Mouse (Mus musculus) CD4-positive helper T cell, adult 2 months (primary cell): ENCODE results near the gene Ccr4.
"Not testable (repeated sequence)": the region's sequence is repeated elsewhere in the genome, so short reads cannot be mapped to it uniquely, and the experiment has no call there.

Experiments
- DNase-seq: peaks from one replicate; pipeline ENCODE4 v3.0.0-alpha.2; 2012; ENCODE audit warnings: low read depth, missing footprints, low spot score

The Ccr4 gene

DNA sequence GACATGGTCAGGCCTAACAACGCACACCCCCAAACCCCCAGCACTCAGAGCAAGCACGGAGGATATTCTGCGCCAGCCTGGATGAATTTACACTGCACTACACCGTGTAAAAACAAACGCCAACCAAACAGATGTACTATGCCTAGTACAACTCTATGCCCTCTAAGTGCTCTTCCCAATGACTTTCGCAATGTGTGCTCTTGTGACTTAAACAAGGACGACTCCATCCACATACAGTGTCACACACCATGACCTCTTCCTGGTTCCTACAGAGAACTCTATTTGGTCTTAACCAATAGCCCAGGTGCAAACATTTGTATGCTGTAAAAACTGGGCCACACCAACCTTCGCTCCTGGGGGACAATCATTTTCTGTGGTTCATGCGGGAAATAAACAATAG, 17.8 kb upstream of the Ccr4 start:
- no peak for DNase-seq

DNA sequence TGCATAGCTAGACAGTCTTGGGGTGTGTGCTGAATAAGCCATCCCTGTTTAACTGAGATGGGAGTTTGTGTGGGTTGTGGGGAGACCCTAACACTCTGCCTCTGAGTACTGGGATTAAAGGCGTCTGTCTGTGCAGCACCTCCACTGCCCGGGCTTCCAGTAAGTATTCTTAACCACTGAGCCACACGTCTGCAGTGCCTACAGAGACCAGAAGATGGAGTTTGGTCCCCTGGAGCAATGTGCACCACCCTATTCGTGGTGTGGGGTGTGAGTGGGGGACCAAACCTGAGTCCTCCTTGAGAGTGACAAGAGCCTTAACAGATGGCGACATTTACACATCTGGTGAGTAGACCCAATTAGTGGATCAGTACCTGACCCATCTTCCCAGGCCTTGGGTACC, 17.3 kb upstream of the Ccr4 start:
- no peak for DNase-seq

- not testable (repeated sequence) for DNase-seq
Observed at GRCm38 (mm10) chr9:114520529-114520928, 15.8 kb upstream of the Ccr4 start.

DNA sequence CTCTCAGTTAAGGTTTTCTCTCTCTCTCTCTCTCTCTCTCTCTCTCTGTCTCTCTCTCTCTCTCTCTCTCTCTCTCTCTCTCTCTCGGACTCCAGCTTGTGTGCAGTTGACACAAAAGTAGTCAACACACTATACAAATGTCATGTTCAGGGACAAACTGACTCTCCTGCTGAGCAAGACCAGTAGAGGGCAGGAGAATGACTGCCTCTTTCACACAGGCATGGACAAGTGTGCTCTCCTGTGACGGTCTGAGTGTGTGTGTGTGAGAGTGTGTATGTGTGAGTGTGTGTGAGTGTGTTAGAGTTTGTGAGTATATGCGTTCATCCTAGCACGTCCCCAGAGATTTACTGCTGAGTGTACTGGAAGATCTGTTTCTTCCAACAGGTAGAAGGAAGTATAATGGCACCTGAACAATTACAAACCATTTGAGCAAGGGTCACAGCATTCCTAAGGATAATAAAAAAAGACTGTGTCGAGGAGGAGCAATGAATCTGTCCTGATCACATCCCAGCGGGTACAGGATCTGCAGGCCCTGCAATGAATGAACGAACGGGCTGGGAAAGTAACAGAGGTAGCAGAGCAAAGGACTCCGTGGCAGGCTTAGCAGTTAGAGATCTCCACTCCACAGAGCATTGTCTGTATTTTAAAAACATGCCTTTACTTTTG, 14.2 kb upstream of the Ccr4 start:
- DNase-seq, result no peak

GRCm38 (mm10) chr9:114517924-114518497, 13.3 kb upstream of the Ccr4 start:
- DNase-seq, result no peak

- no peak for DNase-seq
Observed at GRCm38 (mm10) chr9:114515364-114515763, 10.6 kb upstream of the Ccr4 start, which contains the start of gene C130032M10Rik. Gene C130032M10Rik, plus strand, starts transcription at chr9:114515697.

- DNase-seq, result no peak
Observed at GRCm38 (mm10) chr9:114512831-114513230, 8.1 kb upstream of the Ccr4 start.

DNA sequence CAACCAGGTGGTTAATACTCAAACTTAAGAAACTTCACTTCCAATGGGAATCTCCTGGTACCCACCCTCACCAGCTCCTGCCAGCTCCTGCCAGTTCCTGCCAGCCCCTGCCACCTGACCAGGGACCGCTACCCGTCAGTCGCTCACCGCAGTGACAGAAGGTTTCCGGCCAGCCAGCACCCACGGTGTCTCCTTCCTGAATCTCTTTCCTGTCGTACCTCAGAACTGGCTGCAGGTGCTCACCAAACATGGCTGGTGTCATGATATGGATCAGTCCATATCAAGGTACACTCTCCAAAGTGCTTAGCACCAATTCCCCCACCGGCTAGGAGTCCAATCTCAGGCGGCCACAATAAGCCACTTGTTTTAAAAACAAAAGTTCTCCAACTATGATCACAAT, 5.1 kb upstream of the Ccr4 start:
- peak; percentile 75 for DNase-seq

DNA sequence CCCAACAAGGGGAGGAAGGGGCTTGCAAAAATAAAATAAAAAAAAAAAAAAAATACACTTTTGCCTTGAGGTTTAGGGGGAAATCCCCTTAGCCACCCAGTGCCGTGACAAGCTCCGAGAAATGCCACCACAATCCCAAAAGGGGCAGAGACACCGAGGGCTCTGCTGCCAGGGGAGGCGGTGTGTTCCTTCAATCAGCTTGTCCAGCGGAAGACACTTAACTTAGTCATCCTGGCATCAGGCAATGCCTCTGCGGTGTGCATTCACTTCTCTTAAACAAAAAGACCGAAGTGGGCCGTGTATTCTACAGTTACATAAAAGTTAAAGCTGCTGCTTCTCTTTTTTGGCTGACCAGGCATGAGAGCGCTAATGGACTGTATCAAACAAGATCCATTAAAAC, 2.7 kb upstream of the Ccr4 start:
- peak; percentile 64 for DNase-seq

- DNase-seq, result no peak
Observed at GRCm38 (mm10) chr9:114506564-114506963, 1.8 kb upstream of the Ccr4 start.

DNA sequence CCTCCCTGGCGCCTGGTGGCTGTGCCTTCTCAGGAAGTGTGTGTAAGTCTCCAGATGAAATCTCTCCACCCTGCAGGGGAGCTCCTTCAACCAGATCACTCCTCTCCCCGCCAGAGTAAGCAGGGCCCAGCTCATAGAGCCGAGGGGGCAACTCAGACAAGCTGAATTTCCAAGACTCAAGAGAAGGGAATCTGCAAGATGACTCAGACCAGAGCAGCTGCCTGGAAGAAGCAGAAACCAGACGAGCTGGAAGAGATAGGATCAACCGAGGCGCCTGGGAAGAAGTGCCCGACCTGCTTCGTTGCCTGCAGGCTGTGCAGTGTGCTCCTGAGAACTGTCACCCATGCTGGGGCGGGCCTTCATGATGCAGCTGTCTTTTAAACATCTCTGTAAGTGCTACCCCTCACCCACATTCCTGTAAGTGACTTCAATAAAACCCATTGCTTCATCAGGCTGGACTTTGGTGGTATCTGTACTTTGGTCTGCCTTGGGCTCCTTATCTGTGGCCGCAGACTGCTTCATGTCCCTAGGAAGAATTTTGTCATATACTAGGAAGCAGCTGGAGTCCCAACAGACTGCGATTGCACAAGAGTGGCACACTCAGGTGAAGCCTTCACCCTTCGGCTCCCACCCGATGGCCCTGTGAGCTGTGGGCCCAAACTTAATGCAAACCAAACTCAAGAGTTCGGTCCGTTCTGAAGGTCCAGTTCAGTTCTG, 1.8 kb downstream of the Ccr4 start:
- no peak for DNase-seq

DNA sequence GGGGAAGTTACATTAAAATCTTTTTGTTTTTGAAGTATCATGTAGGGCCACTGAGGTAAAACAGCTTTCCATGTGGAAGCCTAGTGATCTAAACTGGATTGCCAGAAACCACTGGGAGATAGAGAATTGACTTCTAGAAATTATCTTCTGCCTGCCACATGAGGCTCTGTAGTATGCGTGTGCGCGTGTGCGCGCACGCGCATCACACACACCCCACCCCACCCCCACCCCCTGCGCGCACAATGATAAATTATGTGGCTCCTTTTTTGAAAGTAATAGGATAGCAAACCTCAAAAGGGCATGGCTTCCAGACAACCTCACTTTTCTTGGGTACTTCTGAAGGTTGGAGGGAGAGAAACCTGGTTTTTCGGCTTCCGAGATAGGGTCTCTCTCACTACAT, 2.8 kb downstream of the Ccr4 start:
- no peak for DNase-seq

- no peak for DNase-seq
Observed at GRCm38 (mm10) chr9:114501111-114501510, 3.6 kb downstream of the Ccr4 start.

DNA sequence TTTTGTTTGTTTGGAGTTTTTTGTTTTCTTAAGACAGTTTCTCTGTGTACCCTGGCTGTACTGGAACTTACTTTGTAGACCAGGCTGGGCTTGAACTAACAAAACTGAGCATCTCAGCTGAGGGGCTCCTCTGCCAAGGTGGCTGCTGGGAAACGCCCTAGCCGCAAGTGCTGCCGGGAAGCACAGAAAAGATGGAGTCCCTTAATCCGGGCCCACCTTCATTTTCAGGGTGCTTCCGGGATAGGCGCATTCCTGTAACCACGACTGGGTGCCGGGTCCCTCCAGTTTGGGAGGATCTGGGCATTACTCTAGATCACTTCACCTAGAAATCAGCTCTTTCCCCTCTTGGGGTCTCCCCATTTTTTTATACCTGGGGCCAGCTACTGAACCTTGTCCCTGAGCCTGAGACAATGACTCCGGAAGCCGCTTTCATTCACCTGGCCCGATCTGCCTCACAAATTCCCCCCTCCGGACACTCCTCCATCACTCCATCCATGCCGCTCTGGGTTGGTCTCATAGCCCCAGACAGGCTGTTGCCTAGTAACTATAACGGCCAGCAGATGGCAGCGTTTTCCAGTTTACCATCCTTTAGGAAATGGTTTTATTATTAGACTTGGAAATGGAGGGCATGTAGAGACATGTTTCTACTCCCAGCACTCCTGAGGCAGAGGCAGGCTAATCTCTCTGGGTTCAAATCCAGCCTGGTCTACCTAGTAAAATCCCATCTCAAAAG, 4.8 kb downstream of the Ccr4 start:
- DNase-seq, result peak; percentile 69

DNA sequence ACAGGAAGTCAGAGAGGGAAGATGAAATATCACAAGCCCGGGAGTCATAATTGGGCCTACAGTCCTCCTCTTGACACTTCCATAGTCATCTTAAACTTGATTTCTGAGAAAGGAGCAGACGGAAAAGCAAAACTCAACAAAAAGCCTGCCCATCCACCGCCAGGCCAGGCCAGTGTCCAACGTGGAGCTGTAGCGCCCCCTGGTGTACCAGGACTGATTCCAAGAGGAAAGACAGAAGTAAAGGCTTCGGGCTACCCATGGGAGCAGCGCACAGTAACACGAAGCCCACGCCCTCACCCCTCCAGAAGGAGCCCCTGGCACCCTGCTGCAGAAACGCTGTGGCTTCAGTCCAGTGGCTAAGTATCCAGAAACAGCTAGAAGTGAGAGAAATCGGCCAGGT, 6.5 kb downstream of the Ccr4 start:
- DNase-seq, result peak; percentile 85

- peak; percentile 84 for DNase-seq
Observed at GRCm38 (mm10) chr9:114496469-114496868, 8.2 kb downstream of the Ccr4 start.

DNA sequence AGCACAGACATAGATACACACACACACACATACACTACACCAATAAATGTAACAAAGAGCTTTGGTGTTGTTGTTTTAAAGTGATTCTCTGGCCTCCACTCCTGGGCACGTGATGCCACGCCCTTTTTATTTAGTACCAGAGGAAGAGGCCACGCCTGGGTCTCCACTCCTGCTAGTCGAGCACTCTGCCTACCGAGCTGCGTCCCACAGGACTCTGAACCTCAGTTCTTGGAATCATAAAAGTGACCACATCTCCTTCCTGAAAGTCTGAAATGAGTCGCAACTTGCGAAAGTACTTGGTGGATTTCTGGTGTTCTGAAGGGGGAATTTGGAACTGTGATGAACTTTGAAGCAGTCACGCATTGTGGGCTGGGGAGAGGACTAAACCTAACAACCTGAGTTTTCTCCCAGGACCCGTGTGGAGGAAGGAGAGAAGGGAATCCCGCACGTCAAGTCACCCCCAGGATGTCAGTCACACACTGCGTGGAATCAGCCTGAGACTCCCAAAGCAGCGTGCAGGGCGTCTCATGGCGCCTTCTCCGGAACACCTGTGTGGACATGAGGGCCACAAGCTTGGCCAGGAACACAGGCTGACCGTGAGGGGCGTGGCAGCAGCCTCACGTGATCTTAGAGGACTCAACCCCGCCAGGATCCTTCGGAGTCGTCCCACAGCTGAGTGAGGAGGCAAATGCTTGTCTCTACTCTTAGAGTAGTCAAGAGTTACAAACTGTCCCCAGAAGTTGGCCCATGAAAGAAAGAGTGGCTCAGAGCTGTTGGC, 17.0 kb downstream of the Ccr4 start:
- peak; percentile 52 for DNase-seq

- no peak for DNase-seq
Observed at GRCm38 (mm10) chr9:114486808-114487207, 17.9 kb downstream of the Ccr4 start.

DNA sequence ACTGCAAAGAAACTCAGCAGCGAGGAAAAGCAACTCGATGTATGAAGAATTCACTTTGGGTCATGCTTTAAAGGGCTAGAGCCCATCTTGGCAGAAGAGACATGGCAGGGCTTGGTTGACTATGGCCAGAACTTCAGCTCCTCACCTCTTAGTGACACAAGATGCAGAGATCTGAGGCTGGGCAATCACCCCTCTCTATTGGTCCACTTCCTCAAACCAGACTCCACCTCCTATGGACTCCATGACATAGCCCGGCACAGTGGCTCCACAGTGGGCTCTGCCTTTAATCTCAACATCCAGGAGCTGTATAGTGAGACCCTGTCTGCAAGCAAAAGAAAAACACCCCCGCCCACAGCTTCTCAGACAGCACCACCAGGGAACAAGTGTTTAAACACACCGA, 19.9 kb downstream of the Ccr4 start:
- DNase-seq, result no peak

GRCm38 (mm10) chr9:114480940-114481339, 23.8 kb downstream of the Ccr4 start:
- DNase-seq, result peak; percentile 66

- peak; percentile 59 for DNase-seq
Observed at GRCm38 (mm10) chr9:114477019-114477418, 27.7 kb downstream of the Ccr4 start.
